Mouse (Mus musculus) forebrain, postnatal 0 days (tissue): ENCODE data around the gene Hs3st3a1. TPM values are rescaled to one million over a fixed set of nuclear protein-coding genes. Genes with fewer than 3 reads are reported as not detected.

Source experiments
- ATAC-seq: fragments of 200-750 bp; cut with Nextera tagmentation; 2 replicates; pipeline ENCODE4 v1.8.0; 2017; ENCODE audit warnings: mild to moderate bottlenecking, moderate library complexity
- DNase-seq: peaks from one replicate; pipeline ENCODE4 v3.0.0-alpha.2; 2015
- H3K27ac ChIP-seq: fragments of 300-500 bp; sonication (generic); 2 replicates; pipeline ENCODE4 v1.5.1; 2014; ENCODE audit warnings: low read depth, mild to moderate bottlenecking, antibody characterized with exemption, low read length, moderate library complexity, mixed read lengths
- H3K27me3 ChIP-seq: fragments of 300-500 bp; sonication (generic); 2 replicates; pipeline ENCODE4 v1.6.1; 2014; ENCODE audit warnings: mild to moderate bottlenecking, low read length, mixed read lengths; ENCODE audit not compliant: insufficient read depth
- H3K36me3 ChIP-seq: fragments of 300-500 bp; sonication (generic); 2 replicates; pipeline ENCODE4 v1.6.1; 2014; ENCODE audit warnings: mild to moderate bottlenecking, moderate library complexity; ENCODE audit not compliant: insufficient read depth
- H3K4me1 ChIP-seq: fragments of 300-500 bp; sonication (generic); 2 replicates; pipeline ENCODE4 v1.6.1; 2014; ENCODE audit warnings: antibody characterized with exemption; ENCODE audit not compliant: insufficient read depth
- H3K4me2 ChIP-seq: fragments of 300-500 bp; sonication (generic); 2 replicates; pipeline ENCODE4 v1.6.1; 2014; ENCODE audit warnings: low read depth, mild to moderate bottlenecking, moderate library complexity
- H3K4me3 ChIP-seq: fragments of 300-500 bp; sonication (generic); 2 replicates; pipeline ENCODE4 v1.5.1; 2014; ENCODE audit warnings: low read depth, low read length, mixed read lengths
- H3K9ac ChIP-seq: fragments of 300-500 bp; sonication (generic); 2 replicates; pipeline ENCODE4 v1.6.1; 2014; ENCODE audit warnings: mild to moderate bottlenecking
- H3K9me3 ChIP-seq: fragments of 300-500 bp; sonication (generic); 2 replicates; pipeline ENCODE4 v1.6.1; 2016; ENCODE audit warnings: low read length
- CTCF ChIP-seq: sonication (generic); IDR thresholded peaks from 2 replicates; pipeline ENCODE4 v1.5.1; 2016; ENCODE audit warnings: antibody characterized with exemption, control low read depth, low read depth
- WGBS: fragments of 180-500 bp; shearing (Covaris S2); extraction: QIAGEN DNeasy Blood & Tissue Kit; methylation state at CpG from one replicate; pipeline ENCODE4 v1.1.7; 2014; 5-methylcytosine and 5-hydroxymethylcytosine counted together
- polyA plus RNA-seq: library from polyadenylated mRNA; unstranded; fragments of >200 nt; fragmentation: Nextera tagmentation; extraction: Ambion mirVana; gene quantifications from 2 replicates; pipeline ENCODE4 v1.2.1, GENCODE M21; 2015
- total RNA-seq: library from RNA; depleted of rRNA; stranded (reverse); fragments of >200 nt; gene quantifications from 2 replicates; pipeline ENCODE4 v1.2.3, GENCODE M21; 2014

Hs3st3a1 gene
- total and polyA plus RNA-seq, 2 experiments from 2014 or later: 0.27 to 1.7 TPM

DNA sequence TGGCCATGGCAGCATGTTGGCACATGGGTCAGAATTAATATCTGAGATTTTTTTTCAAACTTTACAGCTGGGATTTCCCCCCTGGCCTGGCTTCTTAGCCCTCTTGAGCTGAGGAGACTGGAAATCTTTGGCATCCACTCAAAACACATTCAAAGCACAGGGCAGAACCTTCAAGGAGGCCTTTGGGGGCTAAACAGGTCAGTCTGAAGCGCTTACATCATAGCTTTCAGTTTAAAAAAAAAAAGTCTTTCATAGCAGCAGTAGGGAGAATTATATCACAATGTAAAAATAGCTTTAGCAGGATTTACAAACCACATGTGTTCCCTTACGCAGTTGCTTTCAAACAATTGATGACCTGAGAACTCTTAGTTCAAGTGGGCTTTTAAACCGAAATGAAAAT lies 46.3 kb downstream of the Hs3st3a1 start:
- no peak for DNase-seq

DNA sequence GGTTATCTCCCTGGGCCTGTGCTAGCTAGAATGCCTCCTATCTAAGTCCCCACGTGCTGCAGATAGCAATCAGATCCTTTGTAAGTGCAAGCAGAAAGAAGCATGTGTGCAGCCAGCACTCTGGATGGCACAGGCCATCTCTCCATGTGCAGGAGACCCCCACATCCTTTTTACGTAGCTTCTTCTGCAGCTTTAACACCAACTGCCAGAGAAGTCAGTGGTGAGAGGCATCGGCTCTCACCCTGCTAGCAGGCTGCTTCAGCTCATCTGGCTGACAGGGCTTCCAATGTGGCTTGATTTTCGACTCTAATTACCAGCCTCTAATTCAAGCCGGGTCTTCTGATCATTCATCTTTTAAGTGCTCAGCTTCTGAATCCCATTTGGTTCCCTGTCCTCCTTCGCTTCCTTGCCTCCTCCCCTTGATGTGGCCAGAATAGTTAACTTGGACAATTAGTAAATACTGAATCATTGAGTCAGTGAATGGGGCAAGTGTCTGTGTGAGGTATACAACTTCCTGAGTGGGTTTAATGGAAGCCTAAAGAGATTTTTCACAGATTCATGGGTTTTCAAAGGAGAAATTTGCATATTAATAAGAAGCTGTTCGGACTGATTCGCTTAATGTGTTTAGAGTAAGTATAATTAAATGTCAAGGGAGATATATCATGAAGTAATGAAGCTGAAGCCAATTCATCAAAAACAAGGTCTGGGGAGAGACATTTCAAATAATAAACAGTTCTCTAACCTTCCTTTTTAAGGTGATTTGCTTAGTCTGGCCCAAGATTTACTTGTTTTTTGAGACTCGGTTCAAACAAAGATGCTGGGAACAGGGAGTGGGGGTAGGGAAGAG lies 54.7 kb downstream of the Hs3st3a1 start:
- Histone ChIP-seq H3K27me3 (no peaks in the 10 kb centered on the region), H3K9ac (peak overlapping the region; percentile 18; the same call in 1 of the 2 replicates), H3K9me3 (no peaks in the 10 kb centered on the region), H3K36me3 (no peaks in the 10 kb centered on the region), H3K4me1 (peaks cover 10% of the 10 kb centered on the region; the same call in 1 of the 2 replicates), H3K4me3 (no peak overlapping the region), H3K4me2 (no peak overlapping the region), H3K27ac (0 out of 2 replicates have a peak overlapping the region, but pooled peaks have one; percentile 21)
- TF ChIP-seq CTCF: no peak
- ATAC-seq (peak; percentile 63), DNase-seq (peak; percentile 58)
- WGBS: 13% methylated on average over 9 of the region's 9 CpGs

More for the DNA sequence above, 46.3 kb downstream of the Hs3st3a1 start:
- H3K4me1 ChIP-seq: no peaks in the 10 kb centered on the region
- no peak for ATAC-seq
- no peaks in the 10 kb centered on the region for H3K27me3 ChIP-seq
- TF ChIP-seq CTCF: no peak
- H3K4me2 ChIP-seq: no peak overlapping the region
- no peak overlapping the region for H3K9ac ChIP-seq
- H3K36me3 ChIP-seq: no peaks in the 10 kb centered on the region
- H3K4me3 ChIP-seq: no peak overlapping the region
- H3K27ac ChIP-seq: no peak overlapping the region
- WGBS: 73% methylated on average over 3 of the region's 3 CpGs
- H3K9me3 ChIP-seq: no peaks in the 10 kb centered on the region

DNA sequence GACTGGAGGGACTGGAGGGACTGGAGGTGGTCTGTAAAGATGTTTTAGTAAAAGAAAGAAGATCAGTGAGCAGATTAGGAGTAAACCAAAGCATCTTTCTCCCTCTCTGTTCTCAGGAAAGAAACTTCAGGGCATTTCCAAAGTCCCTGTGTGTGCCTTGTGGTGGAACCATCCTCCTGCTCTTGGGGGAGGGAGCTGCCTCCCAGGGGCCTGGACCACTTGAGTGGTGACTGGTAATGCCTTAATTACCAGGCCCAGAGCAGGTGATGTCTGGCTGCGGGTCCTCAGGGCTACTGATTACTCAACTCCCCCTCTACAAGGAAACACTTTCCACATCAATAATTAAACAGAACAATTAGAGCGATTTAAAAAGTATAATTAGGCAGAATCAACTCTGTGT lies 59.3 kb downstream of the Hs3st3a1 start:
- Histone ChIP-seq H3K4me1 (peaks cover 5% of the 10 kb centered on the region; the same call in 1 of the 2 replicates), H3K4me3 (no peak overlapping the region), H3K27ac (no peak overlapping the region), H3K9me3 (no peaks in the 10 kb centered on the region), H3K27me3 (no peaks in the 10 kb centered on the region), H3K4me2 (no peak overlapping the region), H3K9ac (no peak overlapping the region), H3K36me3 (no peaks in the 10 kb centered on the region)
- ATAC-seq (no peak), DNase-seq (no peak)
- no peak for TF ChIP-seq CTCF
- 44% methylated on average over 2 of the region's 2 CpGs for WGBS

DNA sequence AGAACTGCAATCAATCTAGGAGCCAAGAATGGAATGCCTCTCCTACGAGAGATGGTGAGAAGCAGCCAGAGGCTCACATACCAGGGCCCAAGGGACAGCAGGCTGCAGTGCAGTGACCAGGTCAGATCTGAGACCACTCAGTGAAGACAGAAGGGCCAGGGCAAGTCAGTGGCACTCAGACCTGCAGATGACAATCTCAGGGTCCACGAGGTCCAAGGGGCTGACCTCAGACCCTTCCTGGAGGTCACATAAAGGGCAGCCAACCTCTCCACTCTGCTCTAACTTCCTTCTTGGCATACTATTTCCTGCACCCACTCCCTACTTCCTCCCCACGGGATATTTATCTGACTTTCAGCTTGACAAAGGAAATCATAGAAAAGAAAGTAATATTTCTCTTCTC lies 60.8 kb downstream of the Hs3st3a1 start:
- Histone ChIP-seq H3K4me2 (no peak overlapping the region), H3K36me3 (no peaks in the 10 kb centered on the region), H3K9ac (no peak overlapping the region), H3K27me3 (no peaks in the 10 kb centered on the region), H3K27ac (no peak overlapping the region), H3K9me3 (no peaks in the 10 kb centered on the region), H3K4me3 (no peak overlapping the region), H3K4me1 (no peaks in the 10 kb centered on the region)
- no peak for TF ChIP-seq CTCF
- no peak for ATAC-seq
- no peak for DNase-seq
- 64% methylated on average over 3 of the region's 3 CpGs for WGBS

DNA sequence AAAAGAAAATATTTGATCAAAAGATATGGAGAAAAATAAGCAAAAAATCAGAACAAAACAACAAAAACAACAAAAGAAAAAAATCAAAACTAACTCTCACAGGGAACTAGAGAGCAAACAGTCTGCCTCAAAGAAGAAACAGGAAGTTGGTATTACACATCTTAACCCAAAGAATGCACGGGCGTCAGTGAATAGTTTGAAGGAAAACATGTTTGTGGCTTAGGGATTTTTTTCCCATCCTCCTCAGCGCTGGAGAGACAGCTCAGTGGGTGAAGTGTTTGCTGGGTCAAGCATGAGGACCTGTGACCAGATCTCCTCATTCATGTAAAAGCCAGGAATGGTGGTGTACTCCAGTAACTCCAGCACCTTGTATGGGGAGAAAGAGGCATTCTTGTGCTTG lies 61.5 kb downstream of the Hs3st3a1 start:
- TF ChIP-seq CTCF: no peak
- Histone ChIP-seq H3K27ac (no peak overlapping the region), H3K4me1 (no peaks in the 10 kb centered on the region), H3K9me3 (no peaks in the 10 kb centered on the region), H3K9ac (no peak overlapping the region), H3K36me3 (no peaks in the 10 kb centered on the region), H3K27me3 (no peaks in the 10 kb centered on the region), H3K4me2 (no peak overlapping the region), H3K4me3 (no peak overlapping the region)
- no peak for ATAC-seq
- WGBS: 66% methylated on average over 3 of the region's 3 CpGs
- DNase-seq: no peak

DNA sequence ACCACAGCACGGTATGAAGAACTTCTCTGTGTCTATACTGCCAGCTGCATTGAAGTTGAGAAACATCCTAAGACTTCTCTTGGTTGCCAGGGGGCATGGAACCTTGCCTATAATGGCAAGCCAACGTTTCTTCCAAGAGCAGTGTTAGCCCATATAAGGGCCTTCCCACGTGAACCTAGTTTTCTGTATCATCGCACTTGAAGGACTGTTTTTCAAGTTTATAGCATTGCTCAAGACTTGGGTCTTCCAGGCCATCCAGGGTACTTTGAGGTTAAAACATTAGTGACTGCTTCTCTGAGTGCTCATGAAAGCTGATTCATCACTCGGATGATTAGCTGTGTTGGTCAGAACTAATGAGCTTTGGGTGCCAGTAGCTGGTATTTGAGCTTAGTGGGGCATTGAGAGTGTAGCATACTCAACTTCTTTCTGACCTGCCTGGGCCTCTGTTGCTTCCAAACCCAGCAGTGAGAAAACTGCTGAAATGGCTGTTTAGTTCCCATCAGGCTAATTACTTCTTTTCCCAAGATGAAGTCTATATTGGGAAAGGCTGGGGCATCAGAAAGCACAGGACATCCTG lies 65.5 kb downstream of the Hs3st3a1 start:
- no peaks in the 10 kb centered on the region for H3K4me1 ChIP-seq
- ATAC-seq (no peak), DNase-seq (no peak)
- H3K36me3 ChIP-seq: no peaks in the 10 kb centered on the region
- peaks cover 9% of the 10 kb centered on the region; the same call in 1 of the 2 replicates for H3K9me3 ChIP-seq
- no peak overlapping the region for H3K4me2 ChIP-seq
- no peaks in the 10 kb centered on the region for H3K27me3 ChIP-seq
- no peak overlapping the region for H3K4me3 ChIP-seq
- no peak overlapping the region for H3K27ac ChIP-seq
- 73% methylated on average over 5 of the region's 5 CpGs for WGBS
- no peak overlapping the region for H3K9ac ChIP-seq
- TF ChIP-seq CTCF: no peak

DNA sequence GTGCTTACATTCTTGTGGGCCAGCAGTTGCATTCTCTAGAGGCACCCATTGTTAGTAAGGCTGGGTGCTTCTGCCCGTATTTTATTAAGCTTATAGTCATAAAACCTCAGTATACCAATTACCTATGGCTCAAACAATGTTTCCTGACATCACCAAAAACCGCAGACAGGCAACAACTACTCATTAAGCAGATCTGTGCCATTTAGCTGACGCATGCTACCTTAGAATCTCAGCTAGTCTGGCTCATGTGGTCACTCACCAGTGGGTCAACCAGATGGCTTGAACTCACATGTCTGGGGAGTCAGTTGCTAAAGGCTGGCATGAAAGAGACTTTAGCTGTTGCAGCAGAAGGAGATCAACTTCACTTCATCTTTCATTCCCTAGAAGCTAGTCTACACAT lies 67.9 kb downstream of the Hs3st3a1 start:
- WGBS: 90% methylated on average over 3 of the region's 3 CpGs
- no peak overlapping the region for H3K27ac ChIP-seq
- no peak for DNase-seq
- H3K4me2 ChIP-seq: no peak overlapping the region
- H3K9me3 ChIP-seq: peaks cover 9% of the 10 kb centered on the region; the same call in 1 of the 2 replicates
- H3K36me3 ChIP-seq: no peaks in the 10 kb centered on the region
- TF ChIP-seq CTCF: no peak
- H3K27me3 ChIP-seq: no peaks in the 10 kb centered on the region
- no peak overlapping the region for H3K4me3 ChIP-seq
- no peaks in the 10 kb centered on the region for H3K4me1 ChIP-seq
- no peak for ATAC-seq
- no peak overlapping the region for H3K9ac ChIP-seq
